Mouse (Mus musculus) heart, embryonic 15.5 days (tissue): ENCODE results near the gene Hist2h2bb. TPM values are rescaled to one million over a fixed set of nuclear protein-coding genes. Genes with fewer than 3 reads are reported as not detected.
A peak's percentile ranks its signal among the peaks of the same experiment; 100 is the strongest.

Experiments used
- ATAC-seq: fragments of 200-750 bp; cut with Nextera tagmentation; replicated peaks from 2 replicates; pipeline ENCODE4 v1.8.0; 2017; ENCODE audit warnings: low read depth, moderate TSS enrichment; ENCODE audit not compliant: insufficient number of reproducible peaks, insufficient read depth, low FRiP score
- H3K27ac ChIP-seq: fragments of 300-500 bp; sonication (generic); 2 replicates; pipeline ENCODE4 v1.5.1; 2015; ENCODE audit warnings: mild to moderate bottlenecking, inconsistent platforms
- H3K27me3 ChIP-seq: fragments of 300-500 bp; sonication (generic); 2 replicates; pipeline ENCODE4 v1.6.1; 2015; ENCODE audit warnings: inconsistent platforms
- H3K36me3 ChIP-seq: fragments of 300-500 bp; sonication (generic); 2 replicates; pipeline ENCODE4 v1.6.1; 2015; ENCODE audit warnings: mild to moderate bottlenecking, inconsistent platforms
- H3K4me1 ChIP-seq: fragments of 300-500 bp; sonication (generic); replicated peaks from 2 replicates; pipeline ENCODE4 v1.6.1; 2015; ENCODE audit warnings: inconsistent platforms
- H3K4me2 ChIP-seq: fragments of 300-500 bp; sonication (generic); 2 replicates; pipeline ENCODE4 v1.6.1; 2015; ENCODE audit warnings: inconsistent platforms, mild to moderate bottlenecking, moderate library complexity
- H3K4me3 ChIP-seq: fragments of 300-500 bp; sonication (generic); 2 replicates; pipeline ENCODE4 v1.5.1; 2015; ENCODE audit warnings: mild to moderate bottlenecking, inconsistent platforms
- H3K9ac ChIP-seq: fragments of 300-500 bp; sonication (generic); 2 replicates; pipeline ENCODE4 v1.6.1; 2015; ENCODE audit warnings: mild to moderate bottlenecking, inconsistent platforms
- H3K9me3 ChIP-seq: fragments of 300-500 bp; sonication (generic); replicated peaks from 2 replicates; pipeline ENCODE4 v1.6.1; 2016; ENCODE audit warnings: inconsistent platforms
- WGBS: fragments of 180-500 bp; shearing (Covaris S2); methylation state at CpG from one replicate; pipeline ENCODE4 v1.1.7; 2015; ENCODE audit warnings: mixed read lengths; 5-methylcytosine and 5-hydroxymethylcytosine counted together
- polyA plus RNA-seq: library from polyadenylated mRNA; unstranded; fragments of >200 nt; fragmentation: Nextera tagmentation; extraction: Ambion mirVana; gene quantifications from 2 replicates; pipeline ENCODE4 v1.2.1, GENCODE M21; 2015

Gene Hist2h2bb
- polyA plus RNA-seq, 1 experiment from 2014 or later, result 4.8 TPM

- Histone ChIP-seq H3K9me3 (no peaks in the 10 kb centered on the region), H3K9ac (no peak overlapping the region), H3K4me1 (no peaks in the 10 kb centered on the region), H3K4me2 (no peak overlapping the region), H3K36me3 (no peaks in the 10 kb centered on the region), H3K27me3 (0 out of 2 replicates have a peak, but pooled peaks cover 4% of the 10 kb centered on the region), H3K4me3 (no peak overlapping the region), H3K27ac (no peak overlapping the region)
- no peak for ATAC-seq
- WGBS, result 57% methylated on average over 6 of the region's 6 CpGs
These were observed 23.1 kb downstream of the Hist2h2bb start for GRCm38 (mm10) chr3:96292641-96293040.

GRCm38 (mm10) chr3:96293368-96293767 lies 23.8 kb downstream of the Hist2h2bb start:
- 35% methylated on average over 5 of the region's 5 CpGs for WGBS
- Histone ChIP-seq H3K27me3 (0 out of 2 replicates have a peak, but pooled peaks cover 4% of the 10 kb centered on the region), H3K27ac (no peak overlapping the region), H3K9me3 (no peaks in the 10 kb centered on the region), H3K4me2 (no peak overlapping the region), H3K36me3 (no peaks in the 10 kb centered on the region), H3K9ac (no peak overlapping the region), H3K4me3 (no peak overlapping the region), H3K4me1 (no peaks in the 10 kb centered on the region)
- ATAC-seq, result no peak

DNA sequence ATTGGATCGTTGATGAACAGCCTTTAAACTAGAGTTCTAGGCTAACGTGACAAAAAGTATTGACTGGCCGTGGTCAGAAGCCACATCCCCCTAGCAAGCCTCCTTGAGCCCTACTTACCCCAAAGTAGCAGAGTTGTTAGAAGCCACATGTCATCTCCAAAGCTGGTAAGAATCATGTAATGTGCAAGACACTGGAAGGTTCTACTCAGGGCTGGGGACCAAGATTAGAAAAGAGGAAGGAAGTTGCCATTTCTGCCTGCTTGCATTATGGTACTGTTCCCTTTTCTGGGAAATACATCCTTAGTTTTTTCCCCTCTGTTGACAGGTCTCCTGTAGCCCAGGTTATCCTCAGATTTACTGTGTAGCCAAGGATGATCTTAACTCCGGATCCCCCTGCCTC lies 24.2 kb downstream of the Hist2h2bb start, which contains the start of gene Fcgr1:
Gene Fcgr1, minus strand, starts transcription at position 183 of the 400 bp plus-strand sequence.
- Histone ChIP-seq H3K4me3 (no peak within 1 kb of the TSS), H3K4me1 (no peaks in the 10 kb centered on the region), H3K27ac (no peak within 1 kb of the TSS), H3K27me3 (0 out of 2 replicates have a peak, but pooled peaks cover 4% of the 10 kb centered on the region), H3K36me3 (no peaks in the 10 kb centered on the region), H3K9me3 (no peaks in the 10 kb centered on the region), H3K9ac (no peak within 1 kb of the TSS), H3K4me2 (no peak within 1 kb of the TSS)
- 75% methylated on average over 4 of the region's 4 CpGs for WGBS
- ATAC-seq, result no peak

DNA sequence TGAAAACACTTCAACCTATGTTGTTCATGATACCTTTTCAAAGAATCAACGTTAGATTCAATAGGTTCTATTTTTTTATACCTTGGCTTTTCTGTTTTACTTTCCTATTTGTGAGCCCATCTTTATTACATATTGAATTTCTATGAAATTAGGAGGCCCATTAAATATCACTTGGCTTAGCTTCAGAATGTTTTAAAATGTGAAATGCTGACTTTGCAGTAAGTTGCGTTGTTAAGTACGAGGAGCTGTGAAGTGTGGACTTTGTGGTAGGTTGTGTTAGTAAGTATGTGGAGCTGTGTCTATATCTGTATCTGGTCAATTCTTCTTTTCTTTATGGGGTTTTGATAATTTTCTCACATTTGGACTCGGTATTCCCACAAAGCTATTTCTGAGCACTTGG lies 28.8 kb downstream of the Hist2h2bb start:
- ATAC-seq, result no peak
- WGBS, result 87% methylated on average over 4 of the region's 4 CpGs
- no peak overlapping the region for H3K27ac ChIP-seq

GRCm38 (mm10) chr3:96299562-96299961 lies 30.0 kb downstream of the Hist2h2bb start:
- H3K9me3 ChIP-seq, result no peaks in the 10 kb centered on the region
- ATAC-seq, result no peak
- H3K4me1 ChIP-seq, result no peaks in the 10 kb centered on the region
- no peaks in the 10 kb centered on the region for H3K36me3 ChIP-seq
- H3K4me2 ChIP-seq, result no peak overlapping the region
- H3K9ac ChIP-seq, result no peak overlapping the region
- H3K4me3 ChIP-seq, result no peak overlapping the region
- WGBS, result 90% methylated on average over 2 of the region's 2 CpGs
- no peaks in the 10 kb centered on the region for H3K27me3 ChIP-seq
- H3K27ac ChIP-seq, result no peak overlapping the region

More for the DNA sequence above, 28.8 kb downstream of the Hist2h2bb start:
- H3K4me2 ChIP-seq, result no peak overlapping the region
- H3K9ac ChIP-seq, result no peak overlapping the region
- H3K4me3 ChIP-seq, result no peak overlapping the region
- H3K27me3 ChIP-seq, result 0 out of 2 replicates have a peak, but pooled peaks cover 1% of the 10 kb centered on the region
- no peaks in the 10 kb centered on the region for H3K36me3 ChIP-seq
- H3K4me1 ChIP-seq, result no peaks in the 10 kb centered on the region
- H3K9me3 ChIP-seq, result no peaks in the 10 kb centered on the region

DNA sequence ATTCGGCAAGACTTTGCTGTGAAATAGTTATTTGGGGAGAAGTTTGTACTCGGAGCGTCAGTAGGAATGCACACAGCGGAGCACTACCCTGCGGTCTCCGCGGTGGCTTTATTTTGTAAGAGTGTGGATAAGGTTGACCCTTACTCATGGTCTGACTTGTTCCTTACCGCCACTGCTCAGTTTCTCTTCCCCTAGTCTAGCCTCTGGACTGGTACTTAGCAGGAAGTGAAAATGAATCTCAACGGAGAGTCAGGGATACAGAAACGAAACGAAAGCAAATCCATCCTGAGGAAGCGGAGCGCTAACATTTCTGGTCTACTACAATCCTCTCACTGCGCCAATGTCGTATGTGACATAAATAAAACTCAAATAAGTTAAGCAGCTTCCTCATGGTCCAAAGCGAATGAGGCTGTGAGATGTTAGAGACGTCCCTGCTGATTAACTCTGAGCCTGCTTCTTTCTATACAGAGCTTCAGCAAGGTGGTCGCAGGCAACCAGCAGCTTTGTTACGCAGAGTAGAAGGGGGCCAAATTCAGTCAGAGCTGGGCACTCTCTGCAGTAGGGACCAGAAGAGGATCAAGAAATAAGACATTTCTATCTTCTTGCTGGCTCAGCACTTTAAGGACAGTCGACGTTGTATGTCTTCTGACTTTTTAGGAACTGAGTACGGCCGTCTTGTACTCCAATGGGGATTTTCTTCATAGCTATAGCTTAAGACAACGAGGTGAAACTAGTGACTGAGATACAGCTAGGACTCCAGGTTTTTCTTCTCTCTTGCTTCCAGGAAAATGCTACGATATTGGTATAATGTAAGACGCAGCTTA lies 31.4 kb downstream of the Hist2h2bb start:
- H3K4me2 ChIP-seq, result peak overlapping the region; percentile 49
- no peaks in the 10 kb centered on the region for H3K27me3 ChIP-seq
- H3K36me3 ChIP-seq, result no peaks in the 10 kb centered on the region
- H3K4me3 ChIP-seq, result peak overlapping the region; percentile 42
- no peak overlapping the region for H3K9ac ChIP-seq
- H3K27ac ChIP-seq, result no peak overlapping the region
- 58% methylated on average over 26 of the region's 26 CpGs for whole genome bisulfite sequencing
- H3K9me3 ChIP-seq, result no peaks in the 10 kb centered on the region
- no peak for ATAC-seq
- H3K4me1 ChIP-seq, result no peaks in the 10 kb centered on the region

DNA sequence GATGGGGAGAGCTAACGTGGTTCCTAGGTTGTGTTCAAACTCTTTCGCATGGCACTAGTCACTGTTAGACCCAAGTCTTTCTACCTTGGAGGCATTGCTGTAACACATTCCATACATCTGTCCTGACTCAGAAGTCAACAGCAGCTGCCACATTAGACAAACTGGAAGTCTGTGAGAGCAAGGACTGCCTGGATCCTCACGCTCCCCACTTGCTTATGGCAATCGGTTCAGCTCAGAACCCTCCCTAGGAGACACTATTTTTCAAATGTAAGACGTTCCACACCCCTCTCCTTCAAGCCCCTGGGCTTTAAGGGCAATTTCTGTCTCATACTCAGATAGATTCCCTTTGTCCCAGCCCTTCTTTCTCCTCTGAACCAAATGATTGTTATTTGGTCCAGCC lies 32.5 kb downstream of the Hist2h2bb start:
- no peak overlapping the region for H3K9ac ChIP-seq
- H3K27ac ChIP-seq, result no peak overlapping the region
- WGBS, result 79% methylated on average over 5 of the region's 5 CpGs
- H3K36me3 ChIP-seq, result no peaks in the 10 kb centered on the region
- no peak overlapping the region for H3K4me2 ChIP-seq
- H3K9me3 ChIP-seq, result no peaks in the 10 kb centered on the region
- no peak for ATAC-seq
- H3K27me3 ChIP-seq, result no peaks in the 10 kb centered on the region
- no peaks in the 10 kb centered on the region for H3K4me1 ChIP-seq
- H3K4me3 ChIP-seq, result no peak overlapping the region

DNA sequence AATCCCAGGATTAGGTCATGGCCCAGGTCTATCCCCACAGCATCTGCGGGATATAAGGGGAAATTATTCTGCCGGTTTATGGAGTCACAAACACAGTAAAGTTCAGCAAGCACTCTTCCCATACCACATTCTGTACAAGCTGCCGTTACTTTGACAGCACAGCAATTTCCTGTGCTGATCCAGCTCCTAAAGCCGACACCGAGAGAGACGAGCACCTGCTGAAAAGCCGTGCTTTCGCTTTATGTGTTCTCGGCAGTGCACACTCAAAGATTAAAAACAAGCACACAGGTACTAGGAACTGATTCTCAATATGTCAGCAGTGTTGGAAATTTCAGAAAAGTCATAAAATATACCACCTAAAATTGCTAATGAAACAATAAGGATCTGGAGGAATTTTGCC lies 37.0 kb downstream of the Hist2h2bb start:
- 76% methylated on average over 9 of the region's 9 CpGs for WGBS
- ATAC-seq, result no peak
- Histone ChIP-seq H3K27me3 (peaks cover 4% of the 10 kb centered on the region; the same call in 1 of the 2 replicates), H3K4me3 (no peak overlapping the region), H3K4me2 (no peak overlapping the region), H3K9ac (no peak overlapping the region), H3K27ac (no peak overlapping the region), H3K4me1 (no peaks in the 10 kb centered on the region), H3K9me3 (no peaks in the 10 kb centered on the region), H3K36me3 (no peaks in the 10 kb centered on the region)

- H3K27ac ChIP-seq, result no peak overlapping the region
- H3K4me3 ChIP-seq, result no peak overlapping the region
- no peak overlapping the region for H3K9ac ChIP-seq
- H3K4me2 ChIP-seq, result no peak overlapping the region
- no peaks in the 10 kb centered on the region; the same call in 1 of the 2 replicates for H3K4me1 ChIP-seq
- peaks cover 4% of the 10 kb centered on the region; the same call in 1 of the 2 replicates for H3K27me3 ChIP-seq
- ATAC-seq, result no peak
- no peaks in the 10 kb centered on the region for H3K9me3 ChIP-seq
- no peaks in the 10 kb centered on the region for H3K36me3 ChIP-seq
- WGBS, result 42% methylated on average over 3 of the region's 3 CpGs
These were observed 39.9 kb downstream of the Hist2h2bb start for GRCm38 (mm10) chr3:96309441-96309840.

GRCm38 (mm10) chr3:96312341-96313098 lies 43.0 kb downstream of the Hist2h2bb start:
- H3K27ac ChIP-seq, result no peak overlapping the region
- H3K27me3 ChIP-seq, result peaks cover 4% of the 10 kb centered on the region; the same call in 1 of the 2 replicates
- ATAC-seq, result no peak
- no peak overlapping the region for H3K4me2 ChIP-seq
- no peak overlapping the region for H3K9ac ChIP-seq
- H3K4me1 ChIP-seq, result no peaks in the 10 kb centered on the region; the same call in 1 of the 2 replicates
- H3K9me3 ChIP-seq, result no peaks in the 10 kb centered on the region
- H3K36me3 ChIP-seq, result no peaks in the 10 kb centered on the region
- WGBS, result 57% methylated on average over 8 of the region's 8 CpGs
- no peak overlapping the region for H3K4me3 ChIP-seq
